Mouse (Mus musculus): ENCODE results near the gene Rpl19. TPM values are rescaled to one million over a fixed set of nuclear protein-coding genes. Genes with fewer than 3 reads are reported as not detected.

The Rpl19 gene
- polyA plus RNA-seq, 1 experiment from 2014 or later: 1,157 TPM

DNA sequence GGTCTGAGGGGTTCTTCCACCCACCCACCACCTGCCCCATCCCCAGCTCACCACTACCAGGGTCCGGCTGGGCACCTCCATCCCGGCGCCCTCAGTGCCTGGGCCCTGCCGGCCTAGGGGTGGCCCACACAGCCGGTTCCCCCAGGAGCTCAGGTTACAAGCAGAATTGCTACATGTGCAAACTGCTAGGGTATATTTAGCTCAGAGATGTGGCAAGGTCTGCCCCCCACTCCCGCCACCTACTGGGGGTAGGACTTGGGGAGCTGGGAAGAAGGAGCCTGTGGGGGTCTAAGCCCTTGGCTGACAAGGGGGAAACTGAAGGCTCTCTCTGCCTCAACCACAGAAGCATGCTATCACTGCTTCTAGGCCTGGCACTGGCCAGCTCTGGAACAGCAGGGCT is 8.3 kb upstream of the Rpl19 start:
- H3K9ac ChIP-seq (replicated peaks; ENCODE audit: low read depth, low read length): no peak overlapping the region
- no peaks in the 10 kb centered on the region for H3K9me3 ChIP-seq (ENCODE audit: control insufficient read depth, low read depth, low read length)
- WGBS: 74% methylated on average over 6 of the region's 6 CpGs
- ATAC-seq (ENCODE audit: insufficient number of reproducible peaks, insufficient read depth, low FRiP score, low read depth): no peak
- no peak overlapping the region for H3K27ac ChIP-seq (ENCODE audit: low read length)
- H3K4me3 ChIP-seq (ENCODE audit: low read depth, low read length): no peak overlapping the region
- peaks cover 17% of the 10 kb centered on the region; the same call in 1 of the 2 replicates for H3K4me1 ChIP-seq (ENCODE audit: control insufficient read depth, insufficient read depth, low read length)
- no peaks in the 10 kb centered on the region for H3K27me3 ChIP-seq (ENCODE audit: control insufficient read depth, insufficient read depth, low read length)
- no peak overlapping the region for H3K4me2 ChIP-seq (replicated peaks; ENCODE audit: low read depth, low read length)
- peaks cover 5% of the 10 kb centered on the region; the same call in 1 of the 2 replicates for H3K36me3 ChIP-seq (ENCODE audit: control insufficient read depth, insufficient read depth, low read length)

DNA sequence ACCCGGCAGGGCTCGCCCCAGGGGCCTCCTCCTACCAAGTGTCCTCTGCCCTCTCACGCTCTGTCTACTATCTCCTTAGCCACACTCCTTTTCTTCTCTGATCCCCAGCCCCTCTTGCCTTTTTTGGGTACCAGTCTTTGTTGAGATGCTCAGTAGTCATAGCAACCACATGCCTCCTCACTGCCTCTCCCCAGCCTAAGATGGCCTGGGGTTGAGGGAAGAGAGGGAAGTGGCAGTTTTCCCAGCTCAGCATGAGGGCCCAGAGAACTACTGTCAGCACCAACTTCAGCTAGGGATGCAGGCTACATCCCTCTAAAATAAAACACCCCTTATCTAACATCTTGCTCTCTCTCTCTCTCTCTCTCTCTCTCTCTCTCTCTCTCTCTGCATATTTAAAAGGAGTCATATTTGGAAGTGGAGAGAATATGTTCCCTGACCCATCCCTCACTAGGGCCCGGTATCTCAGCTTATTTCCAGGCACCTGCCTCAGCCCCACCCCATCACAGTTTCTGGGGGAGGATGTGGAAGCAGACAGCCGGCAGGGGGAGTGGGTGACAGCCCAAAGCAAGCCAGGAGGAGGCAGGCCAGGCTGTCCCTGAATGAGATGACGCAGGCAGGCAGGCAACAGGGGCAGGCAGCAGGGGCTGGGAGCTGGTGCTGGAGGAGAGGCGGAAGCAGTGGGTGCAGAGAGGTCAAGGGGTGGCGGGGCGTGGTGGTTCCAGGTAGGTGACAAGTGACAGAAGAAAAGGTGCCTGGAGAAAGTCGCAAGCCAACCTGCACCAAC is 7.5 kb upstream of the Rpl19 start:
- no peaks in the 10 kb centered on the region for H3K9me3 ChIP-seq (ENCODE audit: control insufficient read depth, low read depth, low read length)
- H3K36me3 ChIP-seq (ENCODE audit: control insufficient read depth, insufficient read depth, low read length): peaks cover 5% of the 10 kb centered on the region; the same call in 1 of the 2 replicates
- H3K9ac ChIP-seq (replicated peaks; ENCODE audit: low read depth, low read length): no peak overlapping the region
- no peaks in the 10 kb centered on the region for H3K27me3 ChIP-seq (ENCODE audit: control insufficient read depth, insufficient read depth, low read length)
- H3K4me1 ChIP-seq (ENCODE audit: control insufficient read depth, insufficient read depth, low read length): peaks cover 17% of the 10 kb centered on the region; the same call in 1 of the 2 replicates
- 41% methylated on average over 10 of the region's 10 CpGs for WGBS
- H3K4me3 ChIP-seq (ENCODE audit: low read depth, low read length): no peak overlapping the region
- H3K27ac ChIP-seq (ENCODE audit: low read length): no peak overlapping the region
- peak overlapping the region; percentile 14; the same call in 1 of the 2 replicates for H3K4me2 ChIP-seq (replicated peaks; ENCODE audit: low read depth, low read length)
- ATAC-seq (ENCODE audit: insufficient number of reproducible peaks, insufficient read depth, low FRiP score, low read depth): no peak

GRCm38 (mm10) chr11:98019883-98020610 is 6.5 kb upstream of the Rpl19 start:
- Histone ChIP-seq H3K27ac (ENCODE audit: low read length) (peak overlapping the region; percentile 15; the same call in 1 of the 2 replicates), H3K9ac (replicated peaks; ENCODE audit: low read depth, low read length) (no peak overlapping the region), H3K4me2 (replicated peaks; ENCODE audit: low read depth, low read length) (peak overlapping the region; percentile 14; the same call in 1 of the 2 replicates), H3K36me3 (ENCODE audit: control insufficient read depth, insufficient read depth, low read length) (peaks cover 5% of the 10 kb centered on the region; the same call in 1 of the 2 replicates), H3K9me3 (ENCODE audit: control insufficient read depth, low read depth, low read length) (no peaks in the 10 kb centered on the region), H3K4me3 (ENCODE audit: low read depth, low read length) (no peak overlapping the region), H3K27me3 (ENCODE audit: control insufficient read depth, insufficient read depth, low read length) (no peaks in the 10 kb centered on the region), H3K4me1 (ENCODE audit: control insufficient read depth, insufficient read depth, low read length) (peaks cover 17% of the 10 kb centered on the region; the same call in 1 of the 2 replicates)
- whole genome bisulfite sequencing: 33% methylated on average over 8 of the region's 8 CpGs
- no peak for ATAC-seq (ENCODE audit: insufficient number of reproducible peaks, insufficient read depth, low FRiP score, low read depth)

- Histone ChIP-seq H3K27ac (ENCODE audit: low read length) (no peak overlapping the region; the same call in 1 of the 2 replicates), H3K9ac (replicated peaks; ENCODE audit: low read depth, low read length) (no peak overlapping the region), H3K36me3 (ENCODE audit: control insufficient read depth, insufficient read depth, low read length) (peaks cover 5% of the 10 kb centered on the region; the same call in 1 of the 2 replicates), H3K4me2 (replicated peaks; ENCODE audit: low read depth, low read length) (peak overlapping the region; percentile 94; the same call in 1 of the 2 replicates), H3K4me3 (ENCODE audit: low read depth, low read length) (no peak overlapping the region), H3K27me3 (ENCODE audit: control insufficient read depth, insufficient read depth, low read length) (no peaks in the 10 kb centered on the region), H3K9me3 (ENCODE audit: control insufficient read depth, low read depth, low read length) (no peaks in the 10 kb centered on the region), H3K4me1 (ENCODE audit: control insufficient read depth, insufficient read depth, low read length) (peaks cover 18% of the 10 kb centered on the region)
- 72% methylated on average over 1 of the region's 1 CpGs for WGBS
- no peak for ATAC-seq (ENCODE audit: insufficient number of reproducible peaks, insufficient read depth, low FRiP score, low read depth)
Measured at GRCm38 (mm10) chr11:98020710-98021109, 5.8 kb upstream of the Rpl19 start.

GRCm38 (mm10) chr11:98021118-98021517 is 5.4 kb upstream of the Rpl19 start:
- peaks cover 22% of the 10 kb centered on the region for H3K4me1 ChIP-seq (ENCODE audit: control insufficient read depth, insufficient read depth, low read length)
- H3K27ac ChIP-seq (ENCODE audit: low read length): no peak overlapping the region
- no peaks in the 10 kb centered on the region for H3K9me3 ChIP-seq (ENCODE audit: control insufficient read depth, low read depth, low read length)
- H3K36me3 ChIP-seq (ENCODE audit: control insufficient read depth, insufficient read depth, low read length): peaks cover 5% of the 10 kb centered on the region; the same call in 1 of the 2 replicates
- peak overlapping the region; percentile 79 for H3K4me3 ChIP-seq (ENCODE audit: low read depth, low read length)
- H3K4me2 ChIP-seq (replicated peaks; ENCODE audit: low read depth, low read length): peak overlapping the region; percentile 94
- H3K9ac ChIP-seq (replicated peaks; ENCODE audit: low read depth, low read length): no peak overlapping the region
- no peaks in the 10 kb centered on the region for H3K27me3 ChIP-seq (ENCODE audit: control insufficient read depth, insufficient read depth, low read length)
- ATAC-seq (ENCODE audit: insufficient number of reproducible peaks, insufficient read depth, low FRiP score, low read depth): no peak
- 38% methylated on average over 2 of the region's 2 CpGs for WGBS

- ATAC-seq (ENCODE audit: insufficient number of reproducible peaks, insufficient read depth, low FRiP score, low read depth): 0 out of 2 replicates have a peak, but pooled peaks have one; percentile 3
- Histone ChIP-seq H3K4me1 (ENCODE audit: control insufficient read depth, insufficient read depth, low read length) (peaks cover 23% of the 10 kb centered on the region), H3K4me3 (ENCODE audit: low read depth, low read length) (peak overlapping the region; percentile 79), H3K36me3 (ENCODE audit: control insufficient read depth, insufficient read depth, low read length) (peaks cover 5% of the 10 kb centered on the region; the same call in 1 of the 2 replicates), H3K27ac (ENCODE audit: low read length) (peak overlapping the region; percentile 89), H3K27me3 (ENCODE audit: control insufficient read depth, insufficient read depth, low read length) (no peaks in the 10 kb centered on the region), H3K4me2 (replicated peaks; ENCODE audit: low read depth, low read length) (peak overlapping the region; percentile 94), H3K9ac (replicated peaks; ENCODE audit: low read depth, low read length) (peak overlapping the region; percentile 67), H3K9me3 (ENCODE audit: control insufficient read depth, low read depth, low read length) (no peaks in the 10 kb centered on the region)
- WGBS: 5% methylated on average over 34 of the region's 34 CpGs
Measured at GRCm38 (mm10) chr11:98021565-98022252, 4.8 kb upstream of the Rpl19 start.

DNA sequence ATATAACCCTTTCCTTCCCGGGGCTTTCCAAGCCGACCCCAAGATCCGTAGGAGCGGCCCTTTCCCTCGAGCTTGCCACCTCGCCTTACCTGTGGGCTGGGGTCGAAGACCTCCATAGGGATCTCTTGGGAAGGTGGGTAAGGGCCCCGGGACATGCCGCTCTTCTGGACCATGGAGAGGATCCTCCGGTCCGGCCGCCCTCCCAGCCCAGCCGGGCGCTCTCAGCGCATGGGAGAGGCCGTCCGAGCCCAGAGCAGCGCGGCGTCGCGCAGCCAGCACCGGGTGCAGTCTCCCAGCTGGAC is 4.3 kb upstream of the Rpl19 start:
- peak overlapping the region; percentile 67 for H3K9ac ChIP-seq (replicated peaks; ENCODE audit: low read depth, low read length)
- H3K36me3 ChIP-seq (ENCODE audit: control insufficient read depth, insufficient read depth, low read length): peaks cover 5% of the 10 kb centered on the region; the same call in 1 of the 2 replicates
- H3K4me2 ChIP-seq (replicated peaks; ENCODE audit: low read depth, low read length): peak overlapping the region; percentile 94
- no peaks in the 10 kb centered on the region for H3K27me3 ChIP-seq (ENCODE audit: control insufficient read depth, insufficient read depth, low read length)
- H3K4me3 ChIP-seq (ENCODE audit: low read depth, low read length): peak overlapping the region; percentile 79
- H3K27ac ChIP-seq (ENCODE audit: low read length): peak overlapping the region; percentile 89
- H3K9me3 ChIP-seq (ENCODE audit: control insufficient read depth, low read depth, low read length): no peaks in the 10 kb centered on the region
- H3K4me1 ChIP-seq (ENCODE audit: control insufficient read depth, insufficient read depth, low read length): peaks cover 23% of the 10 kb centered on the region
- WGBS: under 1% methylated on average over 23 of the region's 23 CpGs
- no peak for ATAC-seq (ENCODE audit: insufficient number of reproducible peaks, insufficient read depth, low FRiP score, low read depth)

All from stomach, embryonic 14.5 days (tissue).